Mouse (Mus musculus) cerebellum, adult 2 months (tissue): ENCODE measurements at regions not wholly inside any gene's neighbourhood (a gene's known extent, or its start where the extent isn't known, plus 50 kb on each side); places are given as distances from the start of the nearest gene placed in this dataset.

Experiments
- CTCF ChIP-seq: fragments of 200-500 bp; IDR thresholded peaks from 2 replicates; pipeline ENCODE4 v1.5.1; 2011; ENCODE audit warnings: low read depth, mild to moderate bottlenecking, control low read depth, low read length, moderate library complexity, borderline replicate concordance; ENCODE audit not compliant: insufficient read depth
- POLR2A ChIP-seq: fragments of 200-500 bp; IDR thresholded peaks from 2 replicates; pipeline ENCODE4 v1.6.1; 2011; ENCODE audit warnings: low read length, control low read depth, borderline replicate concordance; ENCODE audit not compliant: insufficient read depth

- TF ChIP-seq POLR2A, result no peak
- TF ChIP-seq CTCF, result no peak
Observed at GRCm38 (mm10) chr16:49303612-49304307, 246.5 kb downstream of the Myh15 start.
